Mouse (Mus musculus) heart, postnatal 4 days (tissue): Measurements from ENCODE around the gene Slc7a8. TPM values are rescaled to one million over a fixed set of nuclear protein-coding genes. Genes with fewer than 3 reads are reported as not detected.

ENCODE experiments used
- DNase-seq: peaks from one replicate; pipeline ENCODE4 v3.0.0; 2021
- total RNA-seq, 2 experiments: library from RNA; stranded (reverse); gene quantifications; 2 replicates each; pipeline ENCODE4 v1.2.3; 2021

The Slc7a8 gene
- total RNA-seq, 2 experiments from 2014 or later: 1.9 to 2.0 TPM

DNA sequence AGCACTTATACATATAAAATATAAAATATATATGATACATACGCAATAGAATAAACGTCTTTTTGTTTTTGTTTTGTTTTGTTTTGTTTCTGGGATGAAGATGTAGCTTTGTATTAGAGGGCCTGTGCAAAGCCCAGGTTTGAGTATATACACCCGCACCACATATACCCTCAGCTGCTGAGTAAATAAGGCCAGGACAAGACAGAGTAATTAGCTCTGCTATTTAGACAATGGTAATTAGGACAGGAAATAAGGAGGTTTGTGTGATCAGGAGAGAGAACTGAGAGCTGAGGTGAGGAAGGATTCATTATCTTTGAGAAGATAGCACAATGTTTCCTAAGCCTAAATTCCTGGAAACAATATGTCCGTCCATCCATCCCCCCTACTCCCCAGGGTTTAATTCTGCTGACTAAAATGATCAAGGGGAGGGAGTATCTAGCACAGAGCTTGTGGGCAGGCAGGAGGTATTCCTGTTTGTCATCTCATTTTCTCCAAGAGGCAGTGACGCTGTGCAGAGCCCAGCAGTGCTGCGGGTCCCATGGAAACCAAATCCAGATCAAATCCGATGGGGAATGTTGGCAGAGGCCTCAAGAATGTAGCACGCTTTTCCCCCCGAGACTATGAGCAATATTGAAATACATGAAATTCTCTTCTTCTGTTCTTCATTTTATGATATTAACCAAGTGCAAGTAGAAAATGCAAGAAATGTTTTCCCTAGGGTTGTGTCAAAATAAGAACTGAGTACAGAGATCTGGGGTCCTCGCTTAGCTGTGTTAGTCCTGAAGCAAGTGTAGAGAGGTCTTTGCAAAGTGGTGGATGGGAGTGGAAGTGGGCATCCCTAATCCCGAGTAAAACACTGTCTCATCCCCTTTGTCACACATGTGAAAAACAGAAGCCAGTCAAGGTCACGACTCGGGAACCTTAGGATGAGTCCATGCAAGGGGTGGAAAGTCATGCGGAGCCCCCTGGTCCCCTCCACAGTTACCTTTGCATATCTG is 44.9 kb downstream of the Slc7a8 start:
- no peak for DNase-seq

DNA sequence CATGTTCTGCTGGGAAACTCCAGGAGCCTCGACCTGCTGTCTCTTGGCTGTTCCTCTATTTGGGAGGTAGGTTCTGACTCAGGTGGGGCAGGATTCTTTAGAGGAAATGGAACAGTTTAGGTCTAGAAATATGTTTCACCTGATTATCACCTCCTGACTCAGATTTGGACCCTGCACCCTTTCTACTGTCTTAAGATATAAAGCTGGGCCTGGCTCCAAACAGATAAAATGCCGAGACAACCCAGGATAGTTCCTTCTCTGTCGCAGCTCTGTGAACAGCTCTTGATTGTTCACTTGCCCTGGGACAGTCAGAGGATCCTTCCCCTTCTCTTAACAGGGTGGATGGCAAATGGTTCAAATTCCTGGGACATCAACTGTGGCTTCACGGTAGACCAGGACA is 46.5 kb downstream of the Slc7a8 start:
- no peak for DNase-seq

DNA sequence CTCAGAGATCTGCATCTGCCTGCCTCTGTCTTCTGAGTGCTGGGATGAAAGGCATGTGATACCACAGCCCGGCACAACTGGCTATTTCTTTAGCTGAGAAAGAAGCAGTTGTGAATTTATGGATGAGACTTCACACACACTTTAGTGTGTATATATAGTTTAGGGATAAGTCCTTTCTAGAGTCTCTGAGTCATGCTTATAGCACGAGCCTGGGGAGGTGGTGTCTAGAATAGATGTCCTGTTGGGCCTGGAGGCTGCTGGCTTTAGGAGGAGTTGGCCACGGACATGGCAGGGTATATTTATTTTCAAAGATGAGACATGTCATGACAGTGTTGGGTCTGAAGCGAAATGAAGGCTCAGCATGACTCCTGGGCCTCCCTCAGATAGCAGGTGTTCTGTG is 47.7 kb downstream of the Slc7a8 start:
- no peak for DNase-seq

DNA sequence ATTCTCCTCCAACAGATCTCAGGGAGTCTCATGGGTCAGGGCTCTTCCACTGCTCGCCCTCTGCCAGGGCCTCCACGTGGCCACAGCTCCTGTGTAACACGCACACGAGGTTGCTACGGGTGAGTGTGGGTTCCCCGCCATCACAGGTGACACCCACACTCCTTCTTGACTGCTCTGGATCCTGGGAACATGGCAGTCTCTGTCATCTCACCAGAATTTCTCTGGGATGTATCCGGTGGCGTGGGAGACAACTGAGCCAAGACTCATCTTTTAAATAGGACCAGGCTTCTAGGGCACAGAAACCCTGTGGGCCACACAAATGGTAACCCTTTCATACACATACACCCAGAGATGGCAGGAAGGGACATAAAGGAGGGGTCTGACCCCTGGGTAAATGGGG is 49.5 kb downstream of the Slc7a8 start:
- DNase-seq: no peak

DNA sequence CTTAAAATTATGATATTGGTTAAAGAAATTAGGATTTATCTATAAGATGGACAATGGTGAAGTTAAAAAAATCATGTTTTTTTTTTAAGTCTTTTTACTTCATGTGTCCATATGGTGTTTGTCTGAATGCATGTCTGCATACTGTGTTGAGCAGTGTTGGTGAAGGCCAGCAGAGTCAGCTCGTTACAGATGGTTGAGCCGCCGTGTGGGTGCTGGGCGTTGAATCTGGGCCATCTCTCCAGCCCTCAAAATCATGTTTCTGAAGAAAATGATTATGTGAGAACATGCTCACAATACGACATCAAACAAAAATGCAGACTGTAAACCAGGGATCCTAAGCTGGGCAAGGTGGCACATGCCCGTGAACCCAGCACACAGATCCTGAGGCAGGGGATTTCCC is 51.4 kb downstream of the Slc7a8 start:
- no peak for DNase-seq

DNA sequence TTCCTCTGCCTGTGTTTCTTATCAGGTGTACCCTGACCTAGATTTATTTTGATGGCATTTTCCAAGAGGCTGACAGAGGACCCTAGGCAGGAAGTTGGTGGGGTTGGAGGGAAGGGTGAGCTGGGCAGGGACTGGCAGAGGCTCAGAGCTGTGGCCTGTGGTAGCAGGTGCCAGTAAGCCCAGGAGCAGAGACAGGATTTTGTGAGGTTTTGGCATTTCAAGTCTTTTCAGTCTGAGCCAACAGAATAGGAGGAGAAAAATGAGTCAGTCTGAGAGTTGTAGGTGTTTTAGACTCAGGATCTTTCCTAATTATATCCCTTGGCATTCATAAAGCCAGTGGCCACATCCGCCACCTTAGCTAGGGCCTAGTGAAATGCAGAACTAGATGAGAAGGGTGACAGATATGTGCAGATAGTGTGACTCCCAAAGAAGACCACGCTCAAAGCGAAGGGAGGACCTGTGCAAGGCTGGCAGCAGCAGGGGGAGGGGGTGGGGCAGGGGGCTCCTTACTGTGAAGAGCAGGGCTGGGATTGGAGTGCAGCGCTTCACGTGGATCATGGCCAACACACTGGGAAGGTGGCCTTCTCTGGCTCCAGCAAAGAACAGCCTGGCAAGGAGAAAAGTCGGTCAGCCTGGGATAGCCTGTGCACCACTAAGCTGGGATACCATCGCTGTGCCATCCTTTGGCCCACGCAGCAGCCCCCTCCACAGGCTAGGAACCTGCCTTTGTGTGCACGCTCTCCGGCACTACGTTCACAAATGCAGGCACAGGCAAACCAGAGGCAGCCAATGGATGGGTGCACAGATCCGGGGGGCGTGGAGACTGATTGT is 52.7 kb downstream of the Slc7a8 start:
- no peak for DNase-seq

DNA sequence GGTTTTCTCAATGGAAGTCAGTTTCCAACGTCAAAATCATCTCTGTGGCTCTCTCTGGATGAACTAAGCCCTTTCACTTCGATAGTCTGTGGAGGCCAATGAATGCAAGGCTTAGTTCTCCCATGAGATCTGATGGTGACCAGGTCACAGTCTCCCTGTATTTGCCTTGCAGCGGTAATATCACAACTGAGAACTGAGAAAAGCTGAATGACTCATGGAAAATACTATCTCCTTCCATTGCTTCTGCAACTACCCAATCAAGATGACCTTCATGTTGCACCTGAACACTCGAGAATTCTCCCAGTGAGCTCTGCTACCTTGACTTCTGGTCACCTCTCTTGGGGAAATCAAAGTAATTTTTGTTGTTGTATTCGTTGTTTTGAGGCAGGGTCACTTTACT is 54.2 kb downstream of the Slc7a8 start:
- no peak for DNase-seq

DNA sequence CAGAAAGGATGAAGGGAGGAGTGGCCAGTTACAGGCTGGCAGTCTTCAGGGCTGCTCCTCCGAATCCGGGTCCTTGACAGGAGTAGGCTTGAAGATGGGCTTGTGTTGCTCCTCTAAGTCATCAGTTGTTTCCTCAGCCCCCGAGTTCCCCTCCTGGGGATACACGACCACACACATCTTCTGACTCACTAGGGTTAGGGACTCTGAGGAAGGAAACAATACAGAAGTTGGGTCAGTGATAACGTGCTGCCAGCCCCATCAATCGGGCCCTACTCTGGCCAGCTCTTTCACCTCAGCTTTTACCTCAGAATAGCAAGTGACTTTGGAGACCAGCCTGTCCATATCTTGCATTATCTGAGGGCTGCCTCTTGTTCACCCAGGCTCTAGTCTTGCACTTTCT is 57.7 kb downstream of the Slc7a8 start:
- no peak for DNase-seq

DNA sequence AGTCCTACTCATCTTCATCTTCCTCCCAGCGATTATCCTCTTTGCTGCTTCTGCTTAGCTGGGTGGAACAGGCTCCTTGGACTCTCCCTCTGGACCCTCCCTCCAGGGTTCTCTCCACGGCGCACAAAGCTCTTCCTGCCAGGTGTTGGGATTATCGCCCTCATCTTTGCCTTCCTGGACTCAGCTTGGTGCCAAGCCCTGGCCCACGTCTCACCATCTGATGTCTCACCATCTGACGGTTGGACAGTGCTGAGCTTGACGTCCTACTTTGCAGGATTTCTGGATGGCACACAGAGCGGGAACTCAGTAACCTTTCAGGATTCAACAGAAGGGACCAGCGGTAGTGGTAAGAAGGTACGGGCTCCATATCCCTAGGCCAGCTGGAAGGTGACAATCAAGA is 60.0 kb downstream of the Slc7a8 start:
- no peak for DNase-seq

DNA sequence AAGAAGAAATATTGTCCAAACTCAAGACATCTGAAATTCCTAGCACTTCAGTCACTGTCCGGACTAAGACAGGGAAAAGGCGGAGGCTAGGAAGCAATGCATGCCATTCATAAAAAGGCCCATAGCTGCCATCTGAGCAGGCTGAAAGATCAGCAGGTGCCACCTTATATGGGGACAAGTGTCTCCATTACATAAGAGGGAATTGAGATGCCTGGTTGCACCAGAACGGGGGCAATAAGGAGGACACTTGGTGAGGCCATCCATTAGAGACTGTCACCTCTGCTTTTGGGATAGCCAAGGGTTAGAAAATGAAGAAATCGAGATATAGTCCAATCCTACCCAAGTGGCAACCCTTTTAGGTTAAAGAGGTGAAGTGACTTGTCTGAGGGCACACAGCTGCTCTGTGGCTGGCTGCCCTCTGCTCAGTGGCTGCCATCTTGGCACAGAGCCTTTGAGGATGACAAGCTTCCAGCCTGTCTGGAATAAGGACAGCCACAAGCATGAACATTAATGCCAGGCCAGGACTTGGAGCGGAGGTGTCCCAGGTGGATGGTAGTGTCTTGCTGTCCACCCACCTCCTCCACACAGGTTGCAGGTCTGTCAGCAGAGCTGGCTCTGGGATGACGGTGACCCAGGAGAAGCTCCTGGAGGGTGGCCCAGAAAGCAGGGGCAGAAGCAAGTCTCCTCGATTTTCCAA is 60.9 kb downstream of the Slc7a8 start:
- DNase-seq: no peak

DNA sequence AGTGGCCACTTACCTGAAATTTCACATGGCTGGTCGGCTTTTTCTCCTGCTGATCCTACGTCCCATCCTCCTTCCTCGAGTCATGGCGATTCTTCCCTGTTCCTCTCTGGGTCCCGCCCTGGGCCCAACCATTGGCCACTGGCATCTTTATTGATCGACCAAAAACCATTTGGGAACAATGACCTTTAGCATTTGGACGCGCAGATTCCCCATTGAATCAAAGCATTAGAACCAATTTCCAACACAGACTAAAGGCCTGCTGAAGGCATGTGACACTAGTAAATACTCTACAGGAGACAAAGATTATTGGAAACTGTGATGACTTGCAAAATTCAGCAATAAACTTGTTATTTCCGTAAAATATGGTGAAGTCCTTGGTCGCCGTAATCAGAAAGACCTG is 61.7 kb downstream of the Slc7a8 start:
- no peak for DNase-seq

DNA sequence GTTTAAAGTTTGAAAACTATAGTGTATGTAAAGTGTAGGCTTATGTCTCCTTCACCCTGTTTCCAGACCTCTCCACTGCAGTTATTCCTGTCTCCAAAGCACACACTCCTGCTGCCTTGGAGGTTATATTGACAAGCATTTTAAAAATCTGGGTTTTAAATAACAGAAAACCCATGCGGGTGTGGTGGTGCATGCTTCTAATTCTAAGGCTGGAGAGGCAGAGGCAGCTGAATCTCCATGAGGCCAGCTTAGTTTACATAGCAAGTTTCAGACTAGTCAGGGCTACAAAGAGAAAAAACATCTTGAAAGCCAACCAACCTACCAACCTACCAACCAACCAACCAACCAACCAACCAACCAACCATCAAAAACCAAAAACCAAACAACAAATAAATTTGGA is 66.3 kb downstream of the Slc7a8 start:
- DNase-seq: no peak

DNA sequence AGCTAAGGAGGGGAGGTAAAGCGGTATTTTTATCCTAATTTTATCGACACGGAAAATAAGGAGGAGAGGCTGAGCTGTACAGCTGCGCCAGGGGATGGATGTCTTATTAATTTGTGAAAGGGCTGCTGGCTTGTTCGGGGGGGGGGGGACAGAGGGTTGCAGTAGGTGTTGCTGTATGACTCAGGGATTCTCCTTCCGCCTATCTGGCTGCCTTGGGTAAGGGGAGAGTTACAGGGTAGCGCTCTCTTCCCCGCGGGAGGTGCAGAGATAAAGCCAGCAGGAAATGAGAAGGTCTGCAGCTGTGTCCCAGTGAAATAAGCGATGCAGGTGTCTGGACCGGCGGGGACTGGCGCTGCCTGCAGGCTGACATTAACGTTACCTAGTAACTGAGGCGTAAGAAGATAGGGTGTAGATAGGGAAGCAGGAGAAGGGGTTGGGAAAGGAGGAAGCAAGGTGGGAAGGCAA is 67.1 kb downstream of the Slc7a8 start:
- DNase-seq: no peak

DNA sequence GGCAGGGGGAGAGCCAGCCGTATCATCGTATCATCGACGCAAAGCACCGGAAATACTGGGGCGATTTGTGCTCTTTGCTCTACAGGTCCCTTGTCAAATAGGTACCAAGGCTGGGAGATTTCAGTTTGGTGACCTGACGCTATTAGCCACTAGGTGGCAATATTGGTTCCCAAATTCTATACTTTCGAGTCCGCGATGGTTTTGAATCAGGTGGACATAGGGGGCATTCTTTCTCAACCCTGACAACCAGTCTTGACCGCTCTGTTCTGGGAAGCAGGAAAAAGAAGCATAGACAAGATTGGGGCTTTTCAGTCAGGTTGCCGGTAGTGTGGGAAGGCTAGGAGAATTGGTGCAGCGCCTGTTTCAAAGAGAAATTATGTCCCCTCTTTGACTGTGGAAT is 67.6 kb downstream of the Slc7a8 start:
- peak; percentile 76 for DNase-seq

DNA sequence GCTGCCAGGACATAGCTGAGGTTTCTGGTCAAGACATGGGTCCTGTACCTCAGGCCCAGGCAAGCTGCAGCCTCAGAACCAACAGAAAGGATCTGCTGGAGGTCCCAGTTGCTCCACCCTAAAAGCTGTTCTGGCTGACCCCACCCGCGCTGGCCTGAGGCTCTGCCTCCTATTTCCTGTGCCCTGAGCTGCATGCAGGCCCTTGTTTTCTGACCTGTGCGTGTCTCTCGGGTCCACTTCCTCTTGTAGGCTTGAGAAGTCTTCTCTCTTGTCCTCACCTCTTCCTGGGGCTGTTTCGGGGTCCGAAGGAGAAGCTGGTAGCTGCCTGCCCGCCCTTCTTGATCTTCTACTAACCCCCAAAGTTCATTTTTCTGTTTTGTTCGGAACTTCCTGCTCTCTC is 68.9 kb downstream of the Slc7a8 start:
- DNase-seq: peak; percentile 27

DNA sequence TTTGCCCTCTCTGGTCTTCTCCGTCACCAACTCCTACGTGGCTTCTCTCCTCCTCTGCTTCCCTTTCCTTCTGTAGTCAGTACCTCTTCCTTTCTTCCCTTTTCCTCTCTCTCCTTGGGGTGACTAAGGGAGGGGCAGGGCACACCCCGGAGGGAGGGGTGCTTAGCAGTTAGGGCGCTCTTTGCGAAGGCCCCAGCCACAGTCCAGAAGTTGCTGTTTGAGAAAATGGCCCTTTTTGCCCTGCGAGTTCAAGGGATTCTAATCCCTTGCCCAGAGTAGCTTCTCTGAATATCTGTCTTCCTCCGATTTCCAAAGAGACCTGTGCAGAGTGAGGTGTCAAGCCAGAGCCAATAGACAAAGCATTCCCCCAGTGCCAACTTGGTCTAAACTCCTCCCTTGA is 69.7 kb downstream of the Slc7a8 start, which contains the start of gene Cebpe:
TSS of gene Cebpe (minus strand) at position 101 of the 400 bp plus-strand sequence.
- DNase-seq: no peak

DNA sequence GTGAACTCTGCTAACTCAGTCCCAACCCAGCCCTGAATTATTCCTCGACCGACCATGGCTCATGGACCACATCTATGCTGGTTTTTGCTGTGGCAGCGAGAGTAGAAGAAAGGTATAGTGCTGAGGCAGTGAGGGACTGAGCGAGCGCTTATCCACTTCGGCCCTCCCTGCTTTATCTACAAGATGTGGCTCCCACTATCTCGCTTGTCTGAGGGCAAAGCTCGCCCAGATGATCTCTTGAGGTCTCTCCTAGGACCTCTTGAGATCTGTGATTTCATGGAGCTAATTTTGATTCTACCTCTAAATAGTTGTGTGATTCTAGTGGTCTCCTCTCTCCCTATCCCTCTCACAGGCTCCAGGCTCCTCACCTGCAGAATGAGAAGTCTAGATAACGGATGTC is 72.7 kb downstream of the Slc7a8 start:
- no peak for DNase-seq

DNA sequence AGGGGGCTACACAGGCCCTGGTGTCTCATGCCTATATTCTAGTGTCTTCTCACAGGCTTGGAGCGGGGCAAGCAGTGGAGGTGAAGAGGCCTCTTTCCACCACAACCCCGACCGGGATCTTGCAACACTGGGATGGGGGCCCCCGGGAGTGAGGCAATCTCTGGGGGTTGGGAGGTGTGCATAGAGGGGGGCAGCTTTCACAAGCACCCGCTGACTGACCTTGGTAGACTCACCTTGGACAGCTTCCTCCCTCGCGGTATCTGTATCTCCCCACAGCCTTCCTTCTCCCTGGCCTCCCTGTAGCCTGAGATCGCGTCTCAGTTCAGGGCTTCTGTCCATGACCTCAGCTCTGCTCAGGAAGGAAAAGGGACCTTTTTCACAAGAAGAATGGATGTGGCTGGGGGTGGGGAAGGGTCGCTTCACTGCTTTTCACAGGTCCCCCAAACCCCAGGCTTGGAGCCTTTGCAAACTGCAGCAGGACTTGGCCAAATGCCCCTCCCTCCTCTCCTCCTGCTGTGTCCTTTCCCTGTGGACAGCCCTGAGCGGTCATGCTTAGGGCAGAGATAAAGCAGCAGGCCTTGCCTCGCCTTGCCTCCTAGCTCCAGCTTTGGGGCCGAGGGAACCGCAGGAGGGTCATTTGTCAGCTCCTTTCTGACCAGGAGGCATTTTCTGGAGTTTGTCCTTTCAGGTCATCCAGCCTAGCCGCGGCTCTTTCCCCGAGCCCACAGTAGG is 75.0 kb downstream of the Slc7a8 start:
- DNase-seq: peak; percentile 41

DNA sequence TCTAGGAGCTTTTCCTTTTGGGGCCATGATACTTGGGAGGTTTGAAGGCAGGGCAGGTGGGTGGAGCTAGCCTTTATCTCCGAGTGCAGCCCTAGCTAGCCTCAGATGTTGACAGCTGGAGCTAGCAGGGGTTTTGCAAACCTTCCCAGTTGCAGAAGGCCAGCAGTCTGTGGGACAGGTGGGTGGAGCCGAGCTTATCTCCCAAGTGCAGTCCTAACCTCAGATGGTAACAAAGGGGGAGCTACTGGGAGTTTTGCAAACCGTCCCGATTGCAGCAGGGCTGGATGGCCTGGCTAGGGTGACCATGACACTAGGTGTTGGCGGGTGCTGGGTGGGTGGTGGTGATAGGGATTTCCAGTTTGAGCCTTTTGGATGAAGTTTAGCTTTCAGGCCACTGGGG is 75.9 kb downstream of the Slc7a8 start:
- DNase-seq: no peak

DNA sequence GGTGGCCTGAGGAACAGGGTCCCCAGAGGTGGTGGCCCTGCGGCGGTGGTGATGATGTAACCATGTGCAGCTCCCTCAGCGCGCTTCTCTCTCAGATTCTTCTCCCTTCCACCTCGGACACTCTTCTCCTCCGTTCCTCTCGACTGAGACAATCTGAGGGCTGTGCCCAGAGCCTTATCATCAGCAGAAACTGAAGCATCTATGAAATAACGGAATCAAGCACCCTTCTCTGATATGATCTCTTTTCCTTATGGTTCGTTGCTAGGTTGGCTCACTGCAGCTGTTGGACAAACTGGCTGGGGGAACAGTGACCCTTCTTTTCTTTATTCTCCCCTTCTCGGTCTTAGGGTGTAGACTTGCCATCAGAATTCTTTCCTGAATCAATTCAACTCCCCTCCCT is 78.5 kb downstream of the Slc7a8 start:
- no peak for DNase-seq

DNA sequence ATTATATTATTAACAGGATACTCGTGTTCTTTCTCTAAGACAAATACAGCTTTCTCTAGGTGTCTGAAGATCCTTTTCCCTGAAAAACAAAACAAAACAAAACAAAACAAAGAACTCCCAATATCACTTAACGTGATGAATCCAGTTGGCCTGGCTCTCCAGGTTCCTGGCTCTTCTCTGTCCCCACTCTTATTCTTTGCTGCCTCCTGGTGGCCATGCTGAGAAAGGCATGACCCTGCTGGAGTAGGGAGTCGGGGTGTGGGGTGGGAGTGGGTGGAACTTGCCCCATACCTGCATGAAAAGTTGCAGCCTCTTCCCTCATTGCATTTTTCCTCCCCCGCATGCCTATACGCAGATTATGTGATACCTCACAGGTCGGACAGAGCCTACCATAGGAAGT is 80.4 kb downstream of the Slc7a8 start:
- peak; percentile 92 for DNase-seq

DNA sequence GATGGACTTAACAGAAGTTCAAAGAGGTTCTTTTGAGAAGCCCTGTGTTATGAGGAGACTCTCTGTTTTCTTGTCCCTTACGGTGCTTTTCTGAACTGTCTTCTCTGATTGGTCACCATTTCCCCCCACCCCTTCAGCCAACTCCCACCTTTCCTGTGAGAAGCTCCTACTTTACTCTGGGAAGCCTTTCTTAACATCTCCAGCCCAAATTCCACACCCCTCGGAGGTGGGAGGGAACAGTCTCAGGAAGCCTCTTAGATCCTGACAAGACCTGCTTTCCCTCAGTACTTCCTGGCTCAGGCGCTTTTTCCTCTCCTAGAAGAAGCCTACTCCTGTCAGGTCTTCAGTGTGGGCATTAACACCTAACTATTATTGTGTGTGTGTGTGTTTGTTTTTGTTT is 82.2 kb downstream of the Slc7a8 start:
- DNase-seq: no peak
